ENCODE assay signal across 8 mouse cellular contexts in genomic region chr5:108368851-108369621, GRCm38 (mm10). TPM values are rescaled to one million over a fixed set of nuclear protein-coding genes. Genes with fewer than 3 reads are reported as not detected.
A peak's percentile ranks its signal among the peaks of the same experiment; 100 is the strongest.
DNase-seq lines count a peak whose midpoint lies in the region; ATAC-seq and TF ChIP-seq lines count a peak whose summit lies in the region.

No protein-coding gene starts in this region.

- H3K79me2 ChIP-seq in myocyte (ENCODE audit: control insufficient read depth, insufficient read depth) = no peaks in the 10 kb centered on the region

- H3K27ac ChIP-seq in embryonic facial prominence, embryonic 11.5 days (replicated peaks; ENCODE audit: low read depth, low read length) = no peak overlapping the region
- H3K27ac ChIP-seq in heart, embryonic 13.5 days (replicated peaks) = no peak overlapping the region
- no peak overlapping the region for H3K27ac ChIP-seq in liver, embryonic 12.5 days

- DNase-seq in urinary bladder, adult 2 months (ENCODE audit: low spot score) = peak; percentile 27
- DNase-seq in urinary bladder, postnatal 10 days (ENCODE audit: low spot score) = no peak
- DNase-seq in embryonic facial prominence, embryonic 11.5 days (ENCODE audit: low spot score) = peak; percentile 26
- peak; percentile 21 for DNase-seq in kidney, postnatal 14 days
- DNase-seq in urinary bladder, postnatal 25 days (ENCODE audit: low spot score) = peak; percentile 27

- H3K4me3 ChIP-seq in embryonic facial prominence, embryonic 11.5 days (ENCODE audit: low read depth, low read length) = peak overlapping the region; percentile 25
- H3K4me3 ChIP-seq in heart, embryonic 13.5 days = peak overlapping the region; percentile 64
- H3K4me3 ChIP-seq in liver, embryonic 12.5 days = peak overlapping the region; percentile 48
- H3K4me3 ChIP-seq in myocyte = peak overlapping the region; percentile 10

- WGBS in embryonic facial prominence, embryonic 11.5 days = under 1% methylated on average over 49 of the region's 49 CpGs
- WGBS in heart, embryonic 13.5 days = 1% methylated on average over 49 of the region's 49 CpGs
- WGBS in liver, embryonic 12.5 days (ENCODE audit: insufficient replicate concordance) = 1% methylated on average over 49 of the region's 49 CpGs

- H3ac ChIP-seq in myocyte (ENCODE audit: control insufficient read depth, insufficient read length) = no peak overlapping the region

- TF ChIP-seq POLR2A in myocyte (IDR thresholded peaks at IDR 0.05; ENCODE audit: insufficient read length, low read depth) = no peak

- H3K9me3 ChIP-seq in embryonic facial prominence, embryonic 11.5 days (replicated peaks; ENCODE audit: control insufficient read depth, low read length) = no peaks in the 10 kb centered on the region
- H3K9me3 ChIP-seq in heart, embryonic 13.5 days = no peaks in the 10 kb centered on the region
- no peaks in the 10 kb centered on the region for H3K9me3 ChIP-seq in liver, embryonic 12.5 days (replicated peaks)

- peaks cover 12% of the 10 kb centered on the region for H3K4me1 ChIP-seq in embryonic facial prominence, embryonic 11.5 days (ENCODE audit: control insufficient read depth, insufficient read depth, low read length)
- H3K4me1 ChIP-seq in heart, embryonic 13.5 days = peaks cover 31% of the 10 kb centered on the region
- H3K4me1 ChIP-seq in liver, embryonic 12.5 days = peaks cover 27% of the 10 kb centered on the region

- peak overlapping the region; percentile 30 for H3K4me2 ChIP-seq in embryonic facial prominence, embryonic 11.5 days (ENCODE audit: low read depth, low read length)
- H3K4me2 ChIP-seq in heart, embryonic 13.5 days = peak overlapping the region; percentile 88
- peak overlapping the region; percentile 62 for H3K4me2 ChIP-seq in liver, embryonic 12.5 days
- H3K4me2 ChIP-seq in myocyte (ENCODE audit: low read depth) = peak overlapping the region; percentile 95

- no peaks in the 10 kb centered on the region for H3K36me3 ChIP-seq in embryonic facial prominence, embryonic 11.5 days (replicated peaks; ENCODE audit: control insufficient read depth, insufficient read depth, low read depth, low read length)
- H3K36me3 ChIP-seq in heart, embryonic 13.5 days = no peaks in the 10 kb centered on the region
- no peaks in the 10 kb centered on the region for H3K36me3 ChIP-seq in liver, embryonic 12.5 days
- no peaks in the 10 kb centered on the region for H3K36me3 ChIP-seq in myocyte (ENCODE audit: control insufficient read depth, insufficient read depth)

- no peak overlapping the region for H3K9ac ChIP-seq in embryonic facial prominence, embryonic 11.5 days (replicated peaks; ENCODE audit: low read length)
- H3K9ac ChIP-seq in heart, embryonic 13.5 days = peak overlapping the region; percentile 58
- H3K9ac ChIP-seq in liver, embryonic 12.5 days = no peak overlapping the region

- no peak for ATAC-seq in embryonic facial prominence, embryonic 11.5 days (replicated peaks; ENCODE audit: insufficient number of reproducible peaks, low FRiP score, low TSS enrichment, low read depth)
- ATAC-seq in heart, embryonic 13.5 days (ENCODE audit: extremely low read depth, insufficient number of reproducible peaks, low FRiP score, low TSS enrichment) = no peak
- no peak for ATAC-seq in liver, embryonic 12.5 days

- H3K27me3 ChIP-seq in embryonic facial prominence, embryonic 11.5 days (ENCODE audit: control insufficient read depth, insufficient read depth, low read length) = peaks cover 66% of the 10 kb centered on the region
- peaks cover 97% of the 10 kb centered on the region for H3K27me3 ChIP-seq in heart, embryonic 13.5 days (replicated peaks)
- H3K27me3 ChIP-seq in liver, embryonic 12.5 days (replicated peaks) = peaks cover 98% of the 10 kb centered on the region
- peaks cover 43% of the 10 kb centered on the region for H3K27me3 ChIP-seq in myocyte (ENCODE audit: control insufficient read depth, insufficient read depth, insufficient read length)

TF ChIP-seq in myocyte, 11 proteins besides CTCF, POLR2A, EP300 and RAD21:
- TF ChIP-seq MAX (IDR thresholded peaks at IDR 0.05; ENCODE audit: low read depth) = no peak
- no peak for TF ChIP-seq SRF (IDR thresholded peaks at IDR 0.05; ENCODE audit: control insufficient read depth, insufficient read length, low read depth)
- TF ChIP-seq POLR2AphosphoS2 (IDR thresholded peaks at IDR 0.05; ENCODE audit: insufficient read length, low read depth) = no peak
- no peak for TF ChIP-seq MYOD1 (IDR thresholded peaks at IDR 0.05; ENCODE audit: control insufficient read depth in 1 of 3, insufficient read length in 2 of 3, low read depth in 2 of 3)

RNA-seq across cellular contexts. Expression of gene Gm42517, which starts 1.3 kb away (rescaled TPM):
- polyA plus RNA-seq in urinary bladder, adult 2 months (2012; rRNA removed) = 1.7 and 1.8 TPM in 2 replicates
- not detected in 2 replicates for polyA plus RNA-seq in embryonic facial prominence, embryonic 11.5 days (2014; fragmentation: Nextera tagmentation; extraction: Ambion mirVana)
- polyA plus RNA-seq in heart, embryonic 13.5 days (2015; fragmentation: Nextera tagmentation; extraction: Ambion mirVana) = 0.10 TPM in 1 of 2 replicates, not detected in the other
- polyA plus RNA-seq in liver, embryonic 12.5 days (2016; fragmentation: Nextera tagmentation; extraction: Ambion mirVana) = 0.07 TPM in 1 of 2 replicates, not detected in the other
- polyA plus RNA-seq in myocyte (2012; fragmentation: generic; extraction: Trizol) = 1.1 TPM

RNA-seq across cellular contexts. Expression of gene Pde6b, which starts 19.2 kb away (rescaled TPM):
- not detected in 2 replicates for polyA plus RNA-seq in urinary bladder, adult 2 months (2012; rRNA removed)
- polyA plus RNA-seq in embryonic facial prominence, embryonic 11.5 days (2014; fragmentation: Nextera tagmentation; extraction: Ambion mirVana) = 0.22 TPM in 1 of 2 replicates, not detected in the other
- polyA plus RNA-seq in heart, embryonic 13.5 days (2015; fragmentation: Nextera tagmentation; extraction: Ambion mirVana) = 0.20 and 0.23 TPM in 2 replicates
- 0.17 and 0.24 TPM in 2 replicates for polyA plus RNA-seq in liver, embryonic 12.5 days (2016; fragmentation: Nextera tagmentation; extraction: Ambion mirVana)
- polyA plus RNA-seq in myocyte (2012; fragmentation: generic; extraction: Trizol) = 0.02 TPM

RNA-seq across cellular contexts. Expression of gene Pigg, which starts 56.6 kb away (rescaled TPM):
- polyA plus RNA-seq in urinary bladder, adult 2 months (2012; rRNA removed) = 8.7 and 9.1 TPM in 2 replicates
- 2.1 and 2.7 TPM in 2 replicates for polyA plus RNA-seq in embryonic facial prominence, embryonic 11.5 days (2014; fragmentation: Nextera tagmentation; extraction: Ambion mirVana)
- 5.0 and 5.1 TPM in 2 replicates for polyA plus RNA-seq in heart, embryonic 13.5 days (2015; fragmentation: Nextera tagmentation; extraction: Ambion mirVana)
- 5.6 and 6.0 TPM in 2 replicates for polyA plus RNA-seq in liver, embryonic 12.5 days (2016; fragmentation: Nextera tagmentation; extraction: Ambion mirVana)
- 1.8 TPM for polyA plus RNA-seq in myocyte (2012; fragmentation: generic; extraction: Trizol)

Comparison
In these comparisons a context has a peak if more than half of its experiments do, and no peak if none do; other contexts are left out.
1. H3K4me2 ChIP-seq: peak in every context shown above with its lines; median percentile 95 in myocyte; 88 in heart, embryonic 13.5 days; 62 in liver, embryonic 12.5 days; 30 in embryonic facial prominence, embryonic 11.5 days.
2. H3K4me3 ChIP-seq: peak in every context shown above with its lines; median percentile 64 in heart, embryonic 13.5 days; 48 in liver, embryonic 12.5 days; 25 in embryonic facial prominence, embryonic 11.5 days; 10 in myocyte.